Mouse (Mus musculus): ENCODE measurements around the gene Plppr3.

DNA sequence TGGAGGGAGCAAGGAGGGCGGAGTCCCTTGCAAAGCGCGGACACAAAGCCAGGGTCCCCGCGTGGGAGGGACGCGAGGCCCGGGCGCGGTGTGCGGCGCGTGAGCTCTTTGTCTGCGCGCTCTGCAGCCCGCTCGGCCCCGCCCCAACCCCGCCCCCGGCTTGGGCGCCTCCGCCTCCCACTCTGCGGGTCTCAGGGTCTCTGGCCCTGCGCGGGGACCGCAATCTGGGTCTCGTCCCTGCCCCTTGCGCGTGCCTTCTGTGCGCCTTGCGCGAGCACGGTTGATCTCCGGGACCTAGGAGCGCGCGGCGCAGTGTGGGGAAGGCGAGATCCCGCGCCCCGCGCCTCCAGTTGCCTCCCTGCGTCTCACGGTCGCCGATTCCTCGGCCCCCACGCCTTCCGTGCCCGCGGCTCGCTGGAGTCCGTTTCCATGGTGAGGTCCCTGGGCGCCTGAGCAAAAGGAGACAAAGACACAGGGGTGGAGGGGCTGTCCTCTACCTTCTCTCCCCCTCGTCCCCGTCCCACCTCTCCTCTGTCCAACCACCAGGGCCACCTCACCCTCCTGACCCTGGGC, at the start of gene Plppr3, which contains the start of gene Prtn3:
- TF ChIP-seq EP300 (IDR thresholded peaks at IDR 0.05; ENCODE audit: low read depth): no peak
- no peak for TF ChIP-seq CTCF (IDR thresholded peaks at IDR 0.05; ENCODE audit: low read depth)
